Mouse (Mus musculus) layer of hippocampus, postnatal 25 days (tissue): ENCODE measurements around the gene Cdh6. TPM values are rescaled to one million over a fixed set of nuclear protein-coding genes. Genes with fewer than 3 reads are reported as not detected.

Experiments used
- DNase-seq, 2 experiments: peaks; one replicate each; pipeline ENCODE4 v3.0.0; 2022; ENCODE audit warnings: mixed read lengths in 2 of 2, low spot score in 1 of 2; ENCODE audit errors: extremely low spot score in 1 of 2
- total RNA-seq, 2 experiments: library from RNA; stranded (reverse); gene quantifications; 2 replicates each; pipeline ENCODE4 v1.2.3; 2021

Gene Cdh6
- total RNA-seq, 2 experiments from 2014 or later: 6.2 to 7.3 TPM

- DNase-seq: no peak
These were observed 105.9 kb downstream of the Cdh6 start for GRCm38 (mm10) chr15:13067429-13068212.

- DNase-seq: no peak
These were observed 106.7 kb downstream of the Cdh6 start for GRCm38 (mm10) chr15:13066765-13067164.

GRCm38 (mm10) chr15:13063633-13064032 is 109.8 kb downstream of the Cdh6 start:
- no peak for DNase-seq

DNA sequence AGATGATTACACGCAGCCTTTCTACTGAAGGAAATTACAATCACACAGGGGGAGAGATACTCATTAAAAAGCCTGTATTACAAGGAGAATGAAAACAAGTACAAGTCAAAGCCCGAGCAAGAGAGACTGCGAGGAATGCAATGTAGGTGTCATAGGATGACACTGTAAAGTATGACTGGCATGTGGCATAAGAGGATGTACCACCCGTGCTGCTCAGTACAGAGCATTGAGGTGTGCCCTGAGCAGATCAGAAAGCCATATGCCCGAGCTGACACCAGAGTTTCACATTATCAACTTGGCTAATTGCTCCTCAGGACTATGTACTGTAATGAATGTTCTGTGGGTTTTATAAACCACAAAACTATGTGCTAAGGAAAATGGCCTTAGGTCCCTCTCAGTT is 115.7 kb downstream of the Cdh6 start:
- DNase-seq: no peak

DNA sequence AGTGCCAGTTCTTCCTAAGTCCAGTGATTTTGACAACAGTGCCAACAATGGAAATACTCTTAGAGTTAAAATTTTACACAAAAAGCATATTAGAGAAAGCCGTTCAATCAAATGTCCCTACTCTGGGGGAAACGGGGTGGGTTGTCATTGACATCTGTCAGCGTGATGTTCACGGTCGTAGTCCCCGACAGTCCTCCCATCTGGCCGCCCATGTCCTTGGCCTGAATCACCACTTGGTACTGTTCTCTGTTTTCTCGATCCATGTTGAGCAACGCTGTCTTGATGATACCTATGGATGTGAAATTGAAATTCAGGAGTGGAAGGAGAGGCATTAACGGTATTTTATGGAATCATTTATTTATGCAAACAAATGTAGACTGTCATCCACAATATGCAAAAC is 116.2 kb downstream of the Cdh6 start:
- no peak for DNase-seq

DNA sequence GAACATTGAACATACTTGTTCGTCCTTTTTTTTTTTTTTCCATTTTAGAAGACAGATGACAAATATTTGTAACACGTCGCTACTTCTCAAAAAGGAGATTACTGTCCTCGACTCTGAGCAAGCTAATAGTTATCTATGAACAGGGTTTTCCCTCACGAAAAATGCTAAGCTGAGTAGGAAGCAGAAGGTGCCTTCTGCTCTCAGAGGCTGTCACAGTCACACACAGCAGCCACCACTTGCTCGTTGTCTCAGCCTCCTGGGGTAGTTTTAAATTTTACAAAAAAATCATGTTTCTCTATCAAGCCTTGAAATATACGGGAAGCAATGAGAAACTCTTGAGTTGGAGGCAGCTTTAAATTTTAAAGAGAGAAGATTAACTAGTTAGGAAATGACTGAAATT is 125.6 kb downstream of the Cdh6 start:
- no peak for DNase-seq

- DNase-seq: no peak
These were observed 139.0 kb downstream of the Cdh6 start for GRCm38 (mm10) chr15:13034436-13034835.

DNA sequence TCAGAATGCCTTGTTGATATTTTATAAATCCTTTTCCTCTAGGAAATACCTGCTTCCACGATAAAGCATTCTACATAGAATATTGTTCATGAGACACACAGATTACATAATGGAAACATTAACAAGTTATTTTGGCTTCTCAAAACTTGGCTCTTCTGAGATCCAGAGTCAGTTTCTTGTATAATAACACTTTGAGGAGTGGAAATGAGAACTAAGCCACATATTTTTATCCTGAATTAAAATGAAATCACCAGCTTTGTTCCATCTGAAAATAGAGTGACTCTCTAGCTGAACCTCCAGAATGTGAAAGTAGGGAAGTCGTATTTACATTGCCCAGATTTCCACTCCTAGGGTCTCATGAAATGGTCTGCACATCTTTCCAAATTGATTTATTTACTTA is 142.8 kb downstream of the Cdh6 start:
- DNase-seq: no peak

GRCm38 (mm10) chr15:13027513-13027912 is 146.0 kb downstream of the Cdh6 start:
- DNase-seq: no peak

GRCm38 (mm10) chr15:13016756-13017357 is 156.6 kb downstream of the Cdh6 start:
- DNase-seq: no peak

- no peak for DNase-seq
These were observed 164.7 kb downstream of the Cdh6 start for GRCm38 (mm10) chr15:13008803-13009202.

- no peak for DNase-seq
These were observed 167.5 kb downstream of the Cdh6 start for GRCm38 (mm10) chr15:13005934-13006333.

DNA sequence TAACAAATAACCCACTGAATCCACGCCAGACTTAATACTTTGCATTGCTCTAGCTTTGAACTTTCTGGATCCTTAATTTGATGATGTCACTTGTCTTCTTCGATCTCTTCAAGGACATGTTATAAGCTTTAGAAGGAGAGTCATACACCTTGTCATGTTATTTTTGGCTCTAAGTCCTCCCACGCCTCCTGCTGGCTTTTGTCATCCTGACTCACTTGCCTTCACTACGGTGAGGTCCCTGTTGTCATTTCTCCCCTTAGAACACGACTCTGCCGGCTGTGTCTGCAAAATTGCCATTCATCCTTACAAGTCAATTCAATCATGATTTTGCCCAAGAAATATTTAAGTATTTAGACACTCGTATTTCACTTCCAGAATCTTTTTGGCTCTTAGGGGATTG is 171.9 kb downstream of the Cdh6 start:
- DNase-seq: no peak

DNA sequence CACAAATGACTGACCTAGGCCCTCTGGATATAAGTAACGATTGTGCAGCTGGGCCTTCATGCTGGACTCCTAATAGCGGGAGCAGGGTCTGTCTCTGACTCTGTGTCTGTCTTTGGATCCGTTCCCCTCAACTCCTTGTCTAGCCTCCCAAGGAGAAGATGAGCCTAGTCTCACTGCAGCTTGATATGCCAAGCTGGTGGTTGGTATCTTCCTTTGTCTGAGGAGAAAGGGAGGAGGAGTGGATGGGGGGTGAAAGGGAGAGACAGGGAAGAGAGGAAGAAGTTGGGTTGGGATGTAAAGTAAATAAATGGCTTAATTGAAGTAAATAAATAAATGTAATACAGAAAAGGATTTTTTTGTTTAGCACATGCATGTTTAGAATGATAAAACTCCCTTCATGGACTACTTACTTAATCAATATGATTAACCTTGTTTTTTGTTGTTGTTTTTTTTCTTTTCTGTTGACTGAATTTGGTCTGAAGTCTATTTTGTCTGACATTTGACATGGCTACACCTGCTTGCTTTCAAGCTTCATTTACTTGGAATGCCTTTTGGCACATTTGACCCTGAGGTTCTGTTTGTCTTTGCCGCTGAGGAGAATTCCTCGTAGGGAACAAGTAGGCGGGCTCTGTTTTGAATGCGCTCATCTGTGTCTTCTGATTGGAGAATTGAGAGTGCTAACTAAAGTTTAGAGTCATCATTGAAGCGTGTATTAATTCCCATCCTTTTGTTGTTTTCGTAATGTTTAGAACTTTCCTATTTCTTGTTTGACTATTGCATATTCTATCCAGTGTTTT is 178.7 kb downstream of the Cdh6 start:
- no peak for DNase-seq
